Mouse (Mus musculus) midbrain, embryonic 14.5 days (tissue): ENCODE measurements around the gene Nrm. TPM values are rescaled to one million over a fixed set of nuclear protein-coding genes. Genes with fewer than 3 reads are reported as not detected.

Source experiments
- ATAC-seq: fragments of 200-750 bp; cut with Nextera tagmentation; 2 replicates; pipeline ENCODE4 v1.8.0; 2017; ENCODE audit warnings: moderate number of reproducible peaks, moderate library complexity; ENCODE audit not compliant: low FRiP score, low TSS enrichment
- DNase-seq: peaks from one replicate; pipeline ENCODE4 v3.0.0-alpha.2; 2015
- H3K27ac ChIP-seq: fragments of 300-500 bp; sonication (generic); replicated peaks from 2 replicates; pipeline ENCODE4 v1.5.1; 2014; ENCODE audit warnings: mild to moderate bottlenecking, low read depth, low read length, moderate library complexity
- H3K27me3 ChIP-seq: fragments of 300-500 bp; sonication (generic); 2 replicates; pipeline ENCODE4 v1.6.1; 2014; ENCODE audit warnings: low read length, control low read depth, mixed read lengths; ENCODE audit not compliant: control insufficient read depth, insufficient read depth
- H3K36me3 ChIP-seq: fragments of 300-500 bp; sonication (generic); 2 replicates; pipeline ENCODE4 v1.6.1; 2014; ENCODE audit warnings: low read length, control low read depth; ENCODE audit not compliant: control insufficient read depth, insufficient read depth
- H3K4me1 ChIP-seq: fragments of 300-500 bp; sonication (generic); 2 replicates; pipeline ENCODE4 v1.6.1; 2014; ENCODE audit warnings: mild to moderate bottlenecking, antibody characterized with exemption, low read length, control low read depth; ENCODE audit not compliant: control insufficient read depth, insufficient read depth
- H3K4me2 ChIP-seq: fragments of 300-500 bp; sonication (generic); 2 replicates; pipeline ENCODE4 v1.6.1; 2014; ENCODE audit warnings: mild to moderate bottlenecking, low read length, moderate library complexity
- H3K4me3 ChIP-seq: fragments of 300-500 bp; sonication (generic); replicated peaks from 2 replicates; pipeline ENCODE4 v1.5.1; 2014; ENCODE audit warnings: low read depth, low read length
- H3K9ac ChIP-seq: fragments of 300-500 bp; sonication (generic); replicated peaks from 2 replicates; pipeline ENCODE4 v1.6.1; 2014; ENCODE audit warnings: mild to moderate bottlenecking, low read length, moderate library complexity
- H3K9me3 ChIP-seq: fragments of 300-500 bp; sonication (generic); 2 replicates; pipeline ENCODE4 v1.6.1; 2016; ENCODE audit warnings: low read length, control low read depth, mixed read lengths; ENCODE audit not compliant: control insufficient read depth
- WGBS: fragments of 180-500 bp; shearing (Covaris S2); extraction: QIAGEN DNeasy Blood & Tissue Kit; methylation state at CpG from one replicate; pipeline ENCODE4 v1.1.7; 2014; 5-methylcytosine and 5-hydroxymethylcytosine counted together
- polyA plus RNA-seq: library from polyadenylated mRNA; unstranded; fragments of >200 nt; fragmentation: Nextera tagmentation; extraction: Ambion mirVana; gene quantifications from 2 replicates; pipeline ENCODE4 v1.2.1, GENCODE M21; 2014

The Nrm gene
- polyA plus RNA-seq, 1 experiment from 2014 or later, result 20.2 TPM

GRCm38 (mm10) chr17:35903343-35903991, 42.3 kb downstream of the Nrm start:
- no peak overlapping the region for H3K27ac ChIP-seq
- no peak overlapping the region for H3K4me3 ChIP-seq
- 96% methylated on average over 9 of the region's 9 CpGs for WGBS
- ATAC-seq (no peak), DNase-seq (no peak)
- H3K27me3 ChIP-seq, result no peaks in the 10 kb centered on the region
- peaks cover 7% of the 10 kb centered on the region for H3K4me1 ChIP-seq
- H3K9ac ChIP-seq, result no peak overlapping the region
- peaks cover 96% of the 10 kb centered on the region for H3K36me3 ChIP-seq
- H3K4me2 ChIP-seq, result no peak overlapping the region
- H3K9me3 ChIP-seq, result no peaks in the 10 kb centered on the region

- ATAC-seq, result no peak
- H3K4me1 ChIP-seq, result peaks cover 12% of the 10 kb centered on the region
- no peaks in the 10 kb centered on the region for H3K27me3 ChIP-seq
- no peak overlapping the region for H3K9ac ChIP-seq
- WGBS, result 89% methylated on average over 4 of the region's 4 CpGs
- no peaks in the 10 kb centered on the region for H3K9me3 ChIP-seq
- peaks cover 94% of the 10 kb centered on the region for H3K36me3 ChIP-seq
- no peak overlapping the region for H3K27ac ChIP-seq
- DNase-seq, result no peak
- no peak overlapping the region for H3K4me2 ChIP-seq
- H3K4me3 ChIP-seq, result 0 out of 2 replicates have a peak overlapping the region, but pooled peaks have one; percentile 8
Observed at GRCm38 (mm10) chr17:35903992-35904355, 42.9 kb downstream of the Nrm start.

- H3K4me3 ChIP-seq, result no peak overlapping the region
- WGBS, result 94% methylated on average over 1 of the region's 1 CpGs
- no peak overlapping the region for H3K9ac ChIP-seq
- peaks cover 78% of the 10 kb centered on the region for H3K36me3 ChIP-seq
- no peaks in the 10 kb centered on the region for H3K9me3 ChIP-seq
- H3K4me2 ChIP-seq, result no peak overlapping the region
- no peak for DNase-seq
- H3K4me1 ChIP-seq, result peaks cover 16% of the 10 kb centered on the region
- H3K27me3 ChIP-seq, result no peaks in the 10 kb centered on the region
- no peak for ATAC-seq
- H3K27ac ChIP-seq, result no peak overlapping the region
Observed at GRCm38 (mm10) chr17:35905587-35905986, 44.5 kb downstream of the Nrm start.

- H3K36me3 ChIP-seq, result peaks cover 60% of the 10 kb centered on the region
- no peak for ATAC-seq
- no peak for DNase-seq
- no peaks in the 10 kb centered on the region for H3K9me3 ChIP-seq
- 82% methylated on average over 2 of the region's 2 CpGs for WGBS
- H3K9ac ChIP-seq, result no peak overlapping the region
- H3K4me2 ChIP-seq, result peak overlapping the region; percentile 87
- H3K4me3 ChIP-seq, result no peak overlapping the region
- H3K27me3 ChIP-seq, result no peaks in the 10 kb centered on the region
- H3K4me1 ChIP-seq, result peaks cover 16% of the 10 kb centered on the region
- no peak overlapping the region for H3K27ac ChIP-seq
Observed at GRCm38 (mm10) chr17:35907609-35908008, 46.5 kb downstream of the Nrm start.

GRCm38 (mm10) chr17:35909186-35909918, 48.2 kb downstream of the Nrm start:
- Histone ChIP-seq H3K9ac (peak overlapping the region; percentile 81), H3K27me3 (no peaks in the 10 kb centered on the region), H3K4me1 (peaks cover 16% of the 10 kb centered on the region), H3K4me3 (peak overlapping the region; percentile 77), H3K9me3 (no peaks in the 10 kb centered on the region), H3K36me3 (peaks cover 56% of the 10 kb centered on the region), H3K4me2 (peak overlapping the region; percentile 87), H3K27ac (peak overlapping the region; percentile 84)
- WGBS, result 23% methylated on average over 20 of the region's 20 CpGs
- DNase-seq, result no peak
- peak; percentile 51; the same call in 1 of the 2 replicates for ATAC-seq

- H3K27me3 ChIP-seq, result no peaks in the 10 kb centered on the region
- no peaks in the 10 kb centered on the region for H3K9me3 ChIP-seq
- ATAC-seq (peak; percentile 91), DNase-seq (peak; percentile 97)
- peaks cover 16% of the 10 kb centered on the region for H3K4me1 ChIP-seq
- H3K9ac ChIP-seq, result peak within 1 kb of the TSS; percentile 81
- peaks cover 50% of the 10 kb centered on the region for H3K36me3 ChIP-seq
- peak within 1 kb of the TSS; percentile 84 for H3K27ac ChIP-seq
- H3K4me3 ChIP-seq, result peak within 1 kb of the TSS; percentile 77
- WGBS, result 4% methylated on average over 25 of the region's 25 CpGs
- H3K4me2 ChIP-seq, result peak within 1 kb of the TSS; percentile 87
Observed at GRCm38 (mm10) chr17:35909919-35910369, 48.8 kb downstream of the Nrm start, which contains the start of gene Atat1. TSS of gene Atat1 (minus strand) at chr17:35910075.

- WGBS, result 83% methylated on average over 6 of the region's 6 CpGs
- H3K9ac ChIP-seq, result no peak overlapping the region
Observed at GRCm38 (mm10) chr17:35914975-35915374, 53.9 kb downstream of the Nrm start.

More at GRCm38 (mm10) chr17:35914975-35915374, 53.9 kb downstream of the Nrm start:
- Histone ChIP-seq H3K27me3 (no peaks in the 10 kb centered on the region), H3K27ac (no peak overlapping the region), H3K4me1 (peaks cover 12% of the 10 kb centered on the region), H3K4me3 (no peak overlapping the region), H3K9me3 (no peaks in the 10 kb centered on the region), H3K36me3 (peaks cover 15% of the 10 kb centered on the region), H3K4me2 (peak overlapping the region; percentile 76)
- DNase-seq, result no peak
- ATAC-seq, result no peak
